Comparison of ENCODE assay signal across 8 mouse cellular contexts in genomic region chr6:128838342-128839265, GRCm38 (mm10). TPM values are rescaled to one million over a fixed set of nuclear protein-coding genes. Genes with fewer than 3 reads are reported as not detected.
DNase-seq lines count a peak whose midpoint lies in the region; ATAC-seq lines count a peak whose summit lies in the region.

No protein-coding gene starts in this region.

- H3K4me3 ChIP-seq in hindbrain, embryonic 15.5 days: peak overlapping the region; percentile 94

- peak overlapping the region; percentile 94 for H3K27ac ChIP-seq in hindbrain, embryonic 15.5 days (replicated peaks)

- peak overlapping the region; percentile 84 for H3K4me2 ChIP-seq in hindbrain, embryonic 15.5 days

- ATAC-seq in hindbrain, embryonic 15.5 days (ENCODE audit: low FRiP score, low read depth): peak; percentile 69

- no peaks in the 10 kb centered on the region for H3K9me3 ChIP-seq in hindbrain, embryonic 15.5 days

- no peaks in the 10 kb centered on the region for H3K27me3 ChIP-seq in hindbrain, embryonic 15.5 days

- H3K9ac ChIP-seq in hindbrain, embryonic 15.5 days: peak overlapping the region; percentile 75

- under 1% methylated on average over 49 of the region's 49 CpGs for WGBS in hindbrain, embryonic 15.5 days

- no peaks in the 10 kb centered on the region for H3K36me3 ChIP-seq in hindbrain, embryonic 15.5 days

- DNase-seq in WW6 (ENCODE audit: low read depth, low spot score): peak; percentile 83
- peak; percentile 86 to 88 for DNase-seq in cerebellum, postnatal 25 days
- peak; percentile 90 to 93 for DNase-seq in frontal cortex, postnatal 25 days (ENCODE audit: low spot score in 2 of 2)
- DNase-seq in left cerebral cortex, adult 11 months (ENCODE audit: low spot score): peak; percentile 83
- DNase-seq in lung, postnatal 36 days: peak; percentile 95
- DNase-seq in retina, postnatal 7 days (ENCODE audit: low read depth, low spot score): peak; percentile 82
- peak; percentile 86 to 89 for DNase-seq in urinary bladder, adult 18-20 months (ENCODE audit: low spot score in 2 of 2)

- H3K4me1 ChIP-seq in hindbrain, embryonic 15.5 days (replicated peaks): peaks cover 28% of the 10 kb centered on the region

RNA-seq across cellular contexts. Expression of gene Klrb1b, which starts 12.5 kb away (rescaled TPM):
- polyA plus RNA-seq in hindbrain, embryonic 15.5 days (2015; fragmentation: Nextera tagmentation; extraction: Ambion mirVana): not detected in 2 replicates

RNA-seq across cellular contexts. Expression of gene Gm44511, which starts 12.5 kb away (rescaled TPM):
- not detected in 2 replicates for polyA plus RNA-seq in hindbrain, embryonic 15.5 days (2015; fragmentation: Nextera tagmentation; extraction: Ambion mirVana)

RNA-seq across cellular contexts. Expression of gene Clec2i, which starts 48.8 kb away (rescaled TPM):
- 0.07 TPM in 1 of 2 replicates, not detected in the other for polyA plus RNA-seq in hindbrain, embryonic 15.5 days (2015; fragmentation: Nextera tagmentation; extraction: Ambion mirVana)

RNA-seq across cellular contexts. Expression of gene Klrb1c, which starts 49.6 kb away (rescaled TPM):
- 0.12 TPM in 1 of 2 replicates, not detected in the other for polyA plus RNA-seq in hindbrain, embryonic 15.5 days (2015; fragmentation: Nextera tagmentation; extraction: Ambion mirVana)

RNA-seq across cellular contexts. Expression of gene BC035044, which starts 52.3 kb away (rescaled TPM):
- polyA plus RNA-seq in hindbrain, embryonic 15.5 days (2015; fragmentation: Nextera tagmentation; extraction: Ambion mirVana): 0.38 and 0.46 TPM in 2 replicates

Comparison
In these comparisons a context has a peak if more than half of its experiments do, and no peak if none do; other contexts are left out.
1. Peak in every context shown above with its lines: DNase-seq, ATAC-seq, H3K4me3 ChIP-seq and H3K27ac ChIP-seq.